Mouse (Mus musculus): ENCODE measurements around the gene Ufsp2. TPM values are rescaled to one million over a fixed set of nuclear protein-coding genes. Genes with fewer than 3 reads are reported as not detected.

The Ufsp2 gene
- polyA plus RNA-seq, 1 experiment, result 29.2 TPM

DNA sequence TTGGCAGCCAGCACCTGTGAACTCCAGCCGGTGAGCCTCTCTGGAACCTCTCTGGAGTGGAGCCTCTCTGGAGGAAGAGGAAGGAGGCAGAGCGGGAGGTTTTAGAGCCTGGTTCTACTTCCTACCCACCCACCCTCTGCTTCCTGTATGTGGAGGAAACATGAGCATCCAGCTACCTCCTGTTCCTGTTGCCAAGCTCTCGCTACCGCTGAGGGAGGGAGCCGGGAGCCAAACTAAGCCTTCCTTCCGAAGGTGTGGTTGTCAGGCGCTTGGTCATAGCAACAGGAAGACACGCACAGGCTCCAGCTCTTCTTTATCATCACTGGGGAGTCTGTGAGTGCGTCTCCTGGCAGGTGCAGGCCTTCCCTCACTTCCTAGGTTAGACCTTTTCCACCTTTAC, 46.9 kb downstream of the Ufsp2 start:
- H3K27ac ChIP-seq (ENCODE audit: insufficient read depth, low read depth, low read length), result no peak overlapping the region
- no peaks in the 10 kb centered on the region for H3K36me3 ChIP-seq (ENCODE audit: control insufficient read depth, insufficient read depth, low read length)
- WGBS, result 69% methylated on average over 9 of the region's 9 CpGs
- H3K4me3 ChIP-seq (ENCODE audit: insufficient read depth, low read depth, low read length), result no peak overlapping the region
- no peaks in the 10 kb centered on the region for H3K4me1 ChIP-seq (ENCODE audit: control insufficient read depth, insufficient read depth, low read length)
- DNase-seq, result no peak
- no peaks in the 10 kb centered on the region for H3K27me3 ChIP-seq (replicated peaks; ENCODE audit: control insufficient read depth, insufficient read depth, low read length)
- no peak for TF ChIP-seq POLR2A (IDR thresholded peaks at IDR 0.05; ENCODE audit: low read depth, low read length)
- TF ChIP-seq CTCF (conservative IDR thresholded peaks at IDR 0.05; ENCODE audit: insufficient read depth, insufficient read length, low read depth, low read length), result no peak

DNA sequence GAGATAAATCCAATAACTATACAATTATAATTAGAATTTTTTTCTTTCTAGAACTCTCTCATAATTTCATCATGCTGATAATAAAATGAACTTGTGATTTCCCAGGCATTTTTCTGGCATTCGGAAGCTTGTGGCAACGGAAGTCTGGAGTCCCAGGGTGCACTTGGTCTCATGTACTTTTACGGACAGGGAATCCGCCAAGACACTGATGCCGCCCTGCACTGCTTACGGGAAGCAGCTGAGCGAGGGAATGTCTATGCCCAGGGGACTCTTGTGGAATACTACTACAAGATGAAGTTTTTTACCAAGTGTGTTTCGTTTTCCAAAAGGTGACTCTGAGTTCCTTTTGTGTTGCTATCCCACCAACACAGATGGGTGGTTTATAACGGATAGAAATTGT, 47.4 kb downstream of the Ufsp2 start:
- TF ChIP-seq CTCF (conservative IDR thresholded peaks at IDR 0.05; ENCODE audit: insufficient read depth, insufficient read length, low read depth, low read length) (no peak), POLR2A (IDR thresholded peaks at IDR 0.05; ENCODE audit: low read depth, low read length) (no peak)
- H3K4me3 ChIP-seq (ENCODE audit: insufficient read depth, low read depth, low read length), result no peak overlapping the region
- DNase-seq, result no peak

DNA sequence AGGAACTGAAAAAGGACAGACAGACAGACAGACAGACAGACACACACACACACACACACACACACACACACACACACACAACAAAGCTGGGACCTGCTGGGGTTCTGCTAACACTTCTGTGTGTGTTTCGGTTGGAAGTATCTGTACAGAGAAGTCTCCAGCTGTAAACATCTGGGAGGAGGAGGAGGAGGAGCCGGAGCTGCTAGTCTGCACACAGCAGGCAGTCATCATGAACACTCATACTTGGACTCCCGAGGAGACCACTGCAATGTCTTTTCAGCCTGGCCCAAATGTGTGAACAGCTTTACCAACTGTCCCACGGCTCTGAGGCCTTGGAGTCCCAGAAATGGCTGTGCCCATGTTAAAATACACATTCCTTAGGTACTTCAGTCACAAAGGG, 49.1 kb downstream of the Ufsp2 start:
- Histone ChIP-seq H3K4me3 (ENCODE audit: insufficient read depth, low read depth, low read length) (no peak overlapping the region), H3K4me1 (ENCODE audit: control insufficient read depth, insufficient read depth, low read length) (no peaks in the 10 kb centered on the region), H3K27me3 (replicated peaks; ENCODE audit: control insufficient read depth, insufficient read depth, low read length) (no peaks in the 10 kb centered on the region), H3K36me3 (ENCODE audit: control insufficient read depth, insufficient read depth, low read length) (no peaks in the 10 kb centered on the region), H3K27ac (ENCODE audit: insufficient read depth, low read depth, low read length) (no peak overlapping the region)
- WGBS, result 54% methylated on average over 4 of the region's 4 CpGs
- TF ChIP-seq POLR2A (IDR thresholded peaks at IDR 0.05; ENCODE audit: low read depth, low read length) (no peak), CTCF (conservative IDR thresholded peaks at IDR 0.05; ENCODE audit: insufficient read depth, insufficient read length, low read depth, low read length) (no peak)
- DNase-seq, result no peak

More for the DNA sequence above, 47.4 kb downstream of the Ufsp2 start:
- Histone ChIP-seq H3K27me3 (replicated peaks; ENCODE audit: control insufficient read depth, insufficient read depth, low read length) (no peaks in the 10 kb centered on the region), H3K4me1 (ENCODE audit: control insufficient read depth, insufficient read depth, low read length) (no peaks in the 10 kb centered on the region), H3K36me3 (ENCODE audit: control insufficient read depth, insufficient read depth, low read length) (no peaks in the 10 kb centered on the region), H3K27ac (ENCODE audit: insufficient read depth, low read depth, low read length) (no peak overlapping the region)
- 95% methylated on average over 9 of the region's 9 CpGs for WGBS

DNA sequence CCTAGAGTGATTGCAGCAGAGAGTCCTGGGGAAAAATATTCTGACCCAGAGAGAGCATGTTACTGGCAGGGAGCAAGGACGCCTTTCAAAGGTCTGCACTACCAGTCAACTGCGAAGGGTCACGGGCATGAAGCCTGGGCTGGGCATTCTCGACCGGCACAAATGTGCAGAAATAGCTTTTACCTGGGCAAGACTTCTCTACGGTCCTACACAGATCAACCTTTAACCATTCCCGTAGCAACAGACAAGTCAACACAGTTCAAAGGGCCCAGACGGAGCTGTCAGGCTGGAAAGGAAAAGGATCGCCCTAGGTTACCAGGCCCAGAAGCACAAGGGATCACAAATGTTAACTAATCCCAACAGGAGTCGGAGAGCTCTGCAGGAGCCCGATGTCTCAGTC, 60.9 kb downstream of the Ufsp2 start:
- Histone ChIP-seq H3K27me3 (replicated peaks; ENCODE audit: control insufficient read depth, insufficient read depth, low read length) (no peaks in the 10 kb centered on the region), H3K4me3 (ENCODE audit: insufficient read depth, low read depth, low read length) (no peak overlapping the region), H3K27ac (ENCODE audit: insufficient read depth, low read depth, low read length) (no peak overlapping the region), H3K36me3 (ENCODE audit: control insufficient read depth, insufficient read depth, low read length) (no peaks in the 10 kb centered on the region; the same call in 1 of the 2 replicates), H3K4me1 (ENCODE audit: control insufficient read depth, insufficient read depth, low read length) (no peaks in the 10 kb centered on the region)
- WGBS, result 48% methylated on average over 11 of the region's 11 CpGs
- TF ChIP-seq CTCF (conservative IDR thresholded peaks at IDR 0.05; ENCODE audit: insufficient read depth, insufficient read length, low read depth, low read length) (no peak), POLR2A (IDR thresholded peaks at IDR 0.05; ENCODE audit: low read depth, low read length) (no peak)
- DNase-seq, result peak; percentile 87

- H3K27ac ChIP-seq (ENCODE audit: insufficient read depth, low read depth, low read length), result no peak overlapping the region
- TF ChIP-seq CTCF (conservative IDR thresholded peaks at IDR 0.05; ENCODE audit: insufficient read depth, insufficient read length, low read depth, low read length) (no peak), POLR2A (IDR thresholded peaks at IDR 0.05; ENCODE audit: low read depth, low read length) (no peak)
- no peak overlapping the region for H3K4me3 ChIP-seq (ENCODE audit: insufficient read depth, low read depth, low read length)
- DNase-seq, result no peak
- H3K36me3 ChIP-seq (ENCODE audit: control insufficient read depth, insufficient read depth, low read length), result no peaks in the 10 kb centered on the region; the same call in none of the 2 replicates
- WGBS, result 53% methylated on average over 1 of the region's 1 CpGs
- no peaks in the 10 kb centered on the region for H3K4me1 ChIP-seq (ENCODE audit: control insufficient read depth, insufficient read depth, low read length)
- no peaks in the 10 kb centered on the region for H3K27me3 ChIP-seq (replicated peaks; ENCODE audit: control insufficient read depth, insufficient read depth, low read length)
These were observed 64.3 kb downstream of the Ufsp2 start for GRCm38 (mm10) chr8:46039666-46040065.

- H3K27me3 ChIP-seq (replicated peaks; ENCODE audit: control insufficient read depth, insufficient read depth, low read length), result no peaks in the 10 kb centered on the region
- H3K4me3 ChIP-seq (ENCODE audit: insufficient read depth, low read depth, low read length), result no peak overlapping the region
- TF ChIP-seq CTCF (conservative IDR thresholded peaks at IDR 0.05; ENCODE audit: insufficient read depth, insufficient read length, low read depth, low read length) (no peak), POLR2A (IDR thresholded peaks at IDR 0.05; ENCODE audit: low read depth, low read length) (no peak)
- no peak for DNase-seq
- WGBS, result 79% methylated on average over 13 of the region's 13 CpGs
- H3K27ac ChIP-seq (ENCODE audit: insufficient read depth, low read depth, low read length), result no peak overlapping the region
- no peaks in the 10 kb centered on the region; the same call in none of the 2 replicates for H3K36me3 ChIP-seq (ENCODE audit: control insufficient read depth, insufficient read depth, low read length)
- H3K4me1 ChIP-seq (ENCODE audit: control insufficient read depth, insufficient read depth, low read length), result no peaks in the 10 kb centered on the region
These were observed 64.9 kb downstream of the Ufsp2 start for GRCm38 (mm10) chr8:46040260-46040659.

Other genes starting within 250 kb of the Ufsp2 start
- 5.7 and 10.5 TPM in 2 replicates for gene Pdlim3, start 90.1 kb upstream of the Ufsp2 start, polyA plus RNA-seq (2012; rRNA removed)
- gene Ccdc110, start 40.9 kb upstream of the Ufsp2 start, polyA plus RNA-seq (2012; rRNA removed), result not detected in 2 replicates
- gene 1700029J07Rik, start 276 bp upstream of the Ufsp2 start, polyA plus RNA-seq (2012; rRNA removed), result 1.2 and 1.3 TPM in 2 replicates
- 0.17 and 0.18 TPM in 2 replicates for gene Lrp2bp, start 23.8 kb downstream of the Ufsp2 start, polyA plus RNA-seq (2012; rRNA removed)
- gene Ankrd37, start 30.2 kb downstream of the Ufsp2 start, polyA plus RNA-seq (2012; rRNA removed), result 1.5 and 1.8 TPM in 2 replicates
- gene Cfap97, start 176.2 kb downstream of the Ufsp2 start, polyA plus RNA-seq (2012; rRNA removed), result 6.2 and 7.4 TPM in 2 replicates
- 8.6 and 9.8 TPM in 2 replicates for gene Snx25, start 176.6 kb downstream of the Ufsp2 start, polyA plus RNA-seq (2012; rRNA removed)
- gene Slc25a4, start 235.8 kb downstream of the Ufsp2 start, polyA plus RNA-seq (2012; rRNA removed), result 502 TPM in 2 replicates

All from kidney, adult 2 months (tissue).